Mouse (Mus musculus) liver, adult 2 months (tissue): ENCODE data around the gene Kansl2.

Experiments used
- CTCF ChIP-seq: fragments of 200-500 bp; IDR thresholded peaks from 2 replicates; pipeline ENCODE4 v1.5.1; 2011; ENCODE audit warnings: low read depth, low read length, control low read depth
- POLR2A ChIP-seq: fragments of 200-500 bp; IDR thresholded peaks from 2 replicates; pipeline ENCODE4 v1.6.1; 2011; ENCODE audit warnings: low read length, control low read depth; ENCODE audit not compliant: insufficient read depth; ENCODE audit errors: extremely low read depth

GRCm38 (mm10) chr15:98482701-98483100 is 51.4 kb downstream of the Kansl2 start, which contains the start of gene Lalba:
- TF ChIP-seq POLR2A (no peak), CTCF (no peak)
